Mouse (Mus musculus) hindbrain, postnatal 0 days (tissue): ENCODE measurements around the gene Tm7sf2. TPM values are rescaled to one million over a fixed set of nuclear protein-coding genes. Genes with fewer than 3 reads are reported as not detected.

ENCODE experiments used
- ATAC-seq: fragments of 200-750 bp; cut with Nextera tagmentation; 2 replicates; pipeline ENCODE4 v1.8.0; 2017; ENCODE audit warnings: mild to moderate bottlenecking, moderate TSS enrichment, moderate library complexity
- DNase-seq: peaks from one replicate; pipeline ENCODE4 v3.0.0-alpha.2; 2015; ENCODE audit warnings: low spot score
- H3K27ac ChIP-seq: fragments of 300-500 bp; sonication (generic); 2 replicates; pipeline ENCODE4 v1.5.1; 2014; ENCODE audit warnings: mild to moderate bottlenecking
- H3K27me3 ChIP-seq: fragments of 300-500 bp; sonication (generic); 2 replicates; pipeline ENCODE4 v1.6.1; 2014; ENCODE audit warnings: low read length, mixed read lengths; ENCODE audit not compliant: insufficient read depth
- H3K36me3 ChIP-seq: fragments of 300-500 bp; sonication (generic); 2 replicates; pipeline ENCODE4 v1.6.1; 2014; ENCODE audit warnings: low read length, mixed read lengths; ENCODE audit not compliant: insufficient read depth
- H3K4me1 ChIP-seq: fragments of 300-500 bp; sonication (generic); 2 replicates; pipeline ENCODE4 v1.6.1; 2014; ENCODE audit warnings: antibody characterized with exemption, low read length, mixed read lengths; ENCODE audit not compliant: insufficient read depth
- H3K4me2 ChIP-seq: fragments of 300-500 bp; sonication (generic); 2 replicates; pipeline ENCODE4 v1.6.1; 2014; ENCODE audit warnings: low read depth, mild to moderate bottlenecking, low read length, moderate library complexity, mixed read lengths
- H3K4me3 ChIP-seq: fragments of 300-500 bp; sonication (generic); 2 replicates; pipeline ENCODE4 v1.5.1; 2014; ENCODE audit warnings: low read length
- H3K9ac ChIP-seq: fragments of 300-500 bp; sonication (generic); replicated peaks from 2 replicates; pipeline ENCODE4 v1.6.1; 2014; ENCODE audit warnings: mild to moderate bottlenecking, low read length, moderate library complexity, mixed read lengths
- H3K9me3 ChIP-seq: fragments of 300-500 bp; sonication (generic); 2 replicates; pipeline ENCODE4 v1.6.1; 2016; ENCODE audit warnings: low read length, mixed read lengths
- CTCF ChIP-seq: IDR thresholded peaks from 2 replicates; pipeline ENCODE4 v1.5.1; 2016; ENCODE audit warnings: antibody characterized with exemption, control low read depth, low read depth
- WGBS: fragments of 180-500 bp; shearing (Covaris S2); extraction: QIAGEN DNeasy Blood & Tissue Kit; methylation state at CpG from one replicate; pipeline ENCODE4 v1.1.7; 2014; 5-methylcytosine and 5-hydroxymethylcytosine counted together
- polyA plus RNA-seq: library from polyadenylated mRNA; unstranded; fragments of >200 nt; fragmentation: Nextera tagmentation; extraction: Ambion mirVana; gene quantifications from 2 replicates; pipeline ENCODE4 v1.2.1, GENCODE M21; 2015
- total RNA-seq: library from RNA; depleted of rRNA; stranded (reverse); fragments of >200 nt; gene quantifications from 2 replicates; pipeline ENCODE4 v1.2.3, GENCODE M21; 2014

Tm7sf2 gene
- total and polyA plus RNA-seq, 2 experiments from 2014 or later: 57.7 to 123 TPM

- no peak for DNase-seq
- ATAC-seq: no peak
- Histone ChIP-seq H3K4me3 (no peak overlapping the region), H3K36me3 (peaks cover 33% of the 10 kb centered on the region), H3K9me3 (no peaks in the 10 kb centered on the region), H3K27me3 (no peaks in the 10 kb centered on the region), H3K4me2 (no peak overlapping the region), H3K4me1 (peaks cover 8% of the 10 kb centered on the region), H3K27ac (no peak overlapping the region), H3K9ac (no peak overlapping the region)
- WGBS: 91% methylated on average over 31 of the region's 31 CpGs
- TF ChIP-seq CTCF: no peak
These were observed 2.5 kb upstream of the Tm7sf2 start for GRCm38 (mm10) chr19:6070571-6071250.

- ATAC-seq (no peak), DNase-seq (no peak)
- no peak overlapping the region for H3K4me2 ChIP-seq
- H3K9ac ChIP-seq: no peak overlapping the region
- no peak for TF ChIP-seq CTCF
- no peak overlapping the region for H3K4me3 ChIP-seq
- peaks cover 8% of the 10 kb centered on the region for H3K4me1 ChIP-seq
- no peak overlapping the region for H3K27ac ChIP-seq
- no peaks in the 10 kb centered on the region for H3K9me3 ChIP-seq
- H3K27me3 ChIP-seq: no peaks in the 10 kb centered on the region
- peaks cover 31% of the 10 kb centered on the region for H3K36me3 ChIP-seq
- WGBS: 91% methylated on average over 8 of the region's 10 CpGs
These were observed 1.7 kb upstream of the Tm7sf2 start for GRCm38 (mm10) chr19:6069851-6070250.

GRCm38 (mm10) chr19:6068951-6069350, 778 bp upstream of the Tm7sf2 start:
- no peak overlapping the region for H3K4me2 ChIP-seq
- no peak overlapping the region for H3K9ac ChIP-seq
- peaks cover 29% of the 10 kb centered on the region for H3K36me3 ChIP-seq
- DNase-seq: no peak
- no peaks in the 10 kb centered on the region for H3K27me3 ChIP-seq
- H3K4me1 ChIP-seq: peaks cover 8% of the 10 kb centered on the region
- H3K9me3 ChIP-seq: no peaks in the 10 kb centered on the region
- TF ChIP-seq CTCF: no peak
- WGBS: 81% methylated on average over 4 of the region's 4 CpGs
- no peak overlapping the region for H3K27ac ChIP-seq
- no peak overlapping the region for H3K4me3 ChIP-seq
- no peak for ATAC-seq

- H3K9ac ChIP-seq: peak overlapping the region; percentile 76
- TF ChIP-seq CTCF: peak; percentile 95
- H3K4me3 ChIP-seq: peak overlapping the region; percentile 57
- ATAC-seq (peak; percentile 71), DNase-seq (peak; percentile 92)
- 0% methylated on average over 30 of the region's 30 CpGs for WGBS
- no peaks in the 10 kb centered on the region for H3K9me3 ChIP-seq
- peaks cover 12% of the 10 kb centered on the region for H3K4me1 ChIP-seq
- no peaks in the 10 kb centered on the region for H3K27me3 ChIP-seq
- peak overlapping the region; percentile 92 for H3K27ac ChIP-seq
- H3K36me3 ChIP-seq: peaks cover 20% of the 10 kb centered on the region; the same call in 1 of the 2 replicates
- peak overlapping the region; percentile 97 for H3K4me2 ChIP-seq
These were observed 1.0 kb downstream of the Tm7sf2 start for GRCm38 (mm10) chr19:6067011-6067723.

- H3K4me2 ChIP-seq: peak overlapping the region; percentile 97
- no peaks in the 10 kb centered on the region for H3K27me3 ChIP-seq
- H3K36me3 ChIP-seq: peaks cover 20% of the 10 kb centered on the region; the same call in 1 of the 2 replicates
- H3K9me3 ChIP-seq: no peaks in the 10 kb centered on the region
- peak; percentile 8 for ATAC-seq
- DNase-seq: peak; percentile 22
- peak overlapping the region; percentile 57 for H3K4me3 ChIP-seq
- peak overlapping the region; percentile 76 for H3K9ac ChIP-seq
- H3K27ac ChIP-seq: peak overlapping the region; percentile 92
- no peak for TF ChIP-seq CTCF
- WGBS: 29% methylated on average over 5 of the region's 5 CpGs
- H3K4me1 ChIP-seq: peaks cover 15% of the 10 kb centered on the region
These were observed 1.6 kb downstream of the Tm7sf2 start for GRCm38 (mm10) chr19:6066571-6066970.

GRCm38 (mm10) chr19:6063081-6063480, 5.1 kb downstream of the Tm7sf2 start:
- no peak for TF ChIP-seq CTCF
- Histone ChIP-seq H3K9me3 (no peaks in the 10 kb centered on the region), H3K27me3 (no peaks in the 10 kb centered on the region), H3K4me3 (no peak overlapping the region), H3K4me2 (0 out of 2 replicates have a peak overlapping the region, but pooled peaks have one; percentile 100), H3K4me1 (peaks cover 20% of the 10 kb centered on the region), H3K27ac (no peak overlapping the region), H3K9ac (0 out of 2 replicates have a peak overlapping the region, but pooled peaks have one; percentile 6), H3K36me3 (peaks cover 4% of the 10 kb centered on the region; the same call in 1 of the 2 replicates)
- ATAC-seq (no peak), DNase-seq (no peak)
- 86% methylated on average over 6 of the region's 6 CpGs for WGBS
